Mouse (Mus musculus) mature B cell (primary cell): Measurements from ENCODE around the gene Gpd1l.
"Not testable (repeated sequence)": the region's sequence is repeated elsewhere in the genome, so short reads cannot be mapped to it uniquely, and the experiment has no call there.

Source experiments
- in situ Hi-C: fragments of 300-500 bp; cut with MboI; formaldehyde crosslinking; loops from 2 replicates; pipeline ENCODE4 v1.14.3; 2019

Gene Gpd1l

GRCm38 (mm10) chr9:114933723-114934171 is at the start of gene Gpd1l:
Gene Gpd1l, minus strand, starts transcription at chr9:114933987.
- in situ Hi-C loops: no loop called here

GRCm38 (mm10) chr9:114982689-114983360 is 49.0 kb upstream of the Gpd1l start, which contains the start of gene Rps27rt:
Gene Rps27rt, minus strand, starts transcription at chr9:114982739.
- in situ Hi-C loops: no loop called here

- in situ Hi-C loops: no loop called here
Measured at GRCm38 (mm10) chr9:114979969-114980368, 46.2 kb upstream of the Gpd1l start.

GRCm38 (mm10) chr9:114978281-114979111 is 44.7 kb upstream of the Gpd1l start, which contains the start of gene Osbpl10:
Gene Osbpl10, plus strand, starts transcription at chr9:114978569.
- in situ Hi-C loops: no loop called here

GRCm38 (mm10) chr9:114977461-114978280 is 43.9 kb upstream of the Gpd1l start:
- in situ Hi-C loops: no loop called here

- in situ Hi-C loops: not testable (repeated sequence)
Measured at GRCm38 (mm10) chr9:114966286-114966685, 32.5 kb upstream of the Gpd1l start.

GRCm38 (mm10) chr9:114964093-114964492 is 30.3 kb upstream of the Gpd1l start:
- in situ Hi-C loops: no loop called here

GRCm38 (mm10) chr9:114960844-114961243 is 27.1 kb upstream of the Gpd1l start:
- in situ Hi-C loops: no loop called here

- in situ Hi-C loops: no loop called here
Measured at GRCm38 (mm10) chr9:114960043-114960789, 26.4 kb upstream of the Gpd1l start.

- in situ Hi-C loops: no loop called here
Measured at GRCm38 (mm10) chr9:114956945-114957344, 23.2 kb upstream of the Gpd1l start.

GRCm38 (mm10) chr9:114955340-114955739 is 21.6 kb upstream of the Gpd1l start:
- in situ Hi-C loops: no loop called here

GRCm38 (mm10) chr9:114952866-114953265 is 19.1 kb upstream of the Gpd1l start:
- in situ Hi-C loops: no loop called here

GRCm38 (mm10) chr9:114948395-114948794 is 14.6 kb upstream of the Gpd1l start:
- in situ Hi-C loops: no loop called here

- in situ Hi-C loops: no loop called here
Measured at GRCm38 (mm10) chr9:114945576-114945975, 11.8 kb upstream of the Gpd1l start.

GRCm38 (mm10) chr9:114944642-114945041 is 10.9 kb upstream of the Gpd1l start:
- in situ Hi-C loops: no loop called here

GRCm38 (mm10) chr9:114936687-114937086 is 2.9 kb upstream of the Gpd1l start:
- in situ Hi-C loops: no loop called here

GRCm38 (mm10) chr9:114935321-114935720 is 1.5 kb upstream of the Gpd1l start:
- in situ Hi-C loops: no loop called here

- in situ Hi-C loops: no loop called here
Measured at GRCm38 (mm10) chr9:114934231-114934630, 444 bp upstream of the Gpd1l start.

- in situ Hi-C loops: no loop called here
Measured at GRCm38 (mm10) chr9:114933037-114933722, 607 bp downstream of the Gpd1l start.

GRCm38 (mm10) chr9:114932607-114933006 is 1.2 kb downstream of the Gpd1l start:
- in situ Hi-C loops: no loop called here
